Mouse (Mus musculus) CH12.LX (cell line): ENCODE results near the gene Eif2ak3. TPM values are rescaled to one million over a fixed set of nuclear protein-coding genes. Genes with fewer than 3 reads are reported as not detected.

Experiments
- DNase-seq: peaks from one replicate; pipeline ENCODE4 v3.0.0-alpha.2; 2013; ENCODE audit errors: extremely low read depth
- H3K27ac ChIP-seq: 2 replicates; pipeline ENCODE4 v1.5.1; 2012; ENCODE audit warnings: low read depth, mild to moderate bottlenecking, control low read depth, moderate library complexity; ENCODE audit not compliant: insufficient read depth
- H3K27me3 ChIP-seq: replicated peaks from 2 replicates; pipeline ENCODE3; 2012; ENCODE audit warnings: inconsistent platforms
- H3K36me3 ChIP-seq, 2 experiments: replicated peaks in 1 of 2; 2 replicates each; pipeline versions ENCODE3 to v1.6.1; 2012; ENCODE audit warnings: inconsistent platforms in 1 of 2, low read length in 1 of 2, mild to moderate bottlenecking in 1 of 2, mixed read lengths in 1 of 2, moderate library complexity in 1 of 2; ENCODE audit not compliant: control insufficient read depth in 1 of 2, insufficient read depth in 1 of 2
- H3K4me1 ChIP-seq, 2 experiments: 2 replicates each; pipeline ENCODE4 v1.6.1; 2012; ENCODE audit warnings: inconsistent platforms in 1 of 2, moderate library complexity in 1 of 2; ENCODE audit not compliant: insufficient read depth in 2 of 2, control insufficient read depth in 1 of 2
- H3K4me2 ChIP-seq: 2 replicates; pipeline ENCODE4 v1.6.1; 2012; ENCODE audit warnings: low read depth, mild to moderate bottlenecking, control low read depth; ENCODE audit not compliant: poor library complexity, insufficient read depth, severe bottlenecking
- H3K4me3 ChIP-seq, 3 experiments: fragments of 150-350 bp in 1 of 3; sonication (generic) in 1 of 3; replicated peaks in 1 of 3; 2 replicates each; pipeline versions ENCODE3 to v1.5.1; 2011 to 2012; ENCODE audit warnings: low read depth in 2 of 3, low read length in 2 of 3, mild to moderate bottlenecking in 2 of 3, moderate library complexity in 2 of 3, control low read depth in 1 of 3, improper control_type of control experiment in 1 of 3, inconsistent platforms in 1 of 3, mixed read lengths in 1 of 3; ENCODE audit not compliant: poor library complexity in 1 of 3
- H3K79me2 ChIP-seq: replicated peaks from 2 replicates; pipeline ENCODE4 v1.6.1; 2012; ENCODE audit warnings: mild to moderate bottlenecking, moderate library complexity; ENCODE audit not compliant: control insufficient read depth, poor library complexity, insufficient read depth, severe bottlenecking; ENCODE audit errors: extremely low read depth
- H3K9ac ChIP-seq: 2 replicates; pipeline ENCODE4 v1.6.1; 2012; ENCODE audit warnings: low read depth, mild to moderate bottlenecking, control low read depth, moderate library complexity; ENCODE audit not compliant: insufficient read depth
- H3K9me3 ChIP-seq: replicated peaks from 2 replicates; pipeline ENCODE3; 2012; ENCODE audit warnings: low read length, inconsistent platforms, mixed read lengths
- BHLHE40 ChIP-seq: IDR thresholded peaks from 2 replicates; pipeline ENCODE4 v1.6.1; 2011; ENCODE audit warnings: mild to moderate bottlenecking, low read depth, low read length, improper control_type of control experiment
- CHD1 ChIP-seq: IDR thresholded peaks from 2 replicates; pipeline ENCODE4 v1.6.1; 2012; ENCODE audit warnings: low read depth, low read length, improper control_type of control experiment, inconsistent platforms
- CHD2 ChIP-seq: IDR thresholded peaks from 2 replicates; pipeline ENCODE4 v1.6.1; 2011; ENCODE audit warnings: low read length, improper control_type of control experiment
- CTCF ChIP-seq, 2 experiments: IDR thresholded peaks in 1 of 2; conservative IDR thresholded peaks in 1 of 2; 2 replicates each; pipeline ENCODE4 v1.5.1; 2011 to 2012; ENCODE audit warnings: low read depth in 2 of 2, low read length in 2 of 2, improper control_type of control experiment in 1 of 2, inconsistent platforms in 1 of 2, mild to moderate bottlenecking in 1 of 2, moderate library complexity in 1 of 2
- E2F4 ChIP-seq: IDR thresholded peaks from 2 replicates; pipeline ENCODE4 v1.6.1; 2011; ENCODE audit warnings: low read depth, low read length, improper control_type of control experiment; ENCODE audit not compliant: insufficient replicate concordance
- ELF1 ChIP-seq: IDR thresholded peaks from 2 replicates; pipeline ENCODE4 v1.6.1; 2014; ENCODE audit warnings: low read depth, mild to moderate bottlenecking, inconsistent platforms, low read length, improper control_type of control experiment
- EP300 ChIP-seq: IDR thresholded peaks from 2 replicates; pipeline ENCODE4 v1.6.1; 2011; ENCODE audit warnings: low read length, improper control_type of control experiment
- ETS1 ChIP-seq: conservative IDR thresholded peaks from 2 replicates; pipeline ENCODE4 v1.6.1; 2012; ENCODE audit warnings: low read depth, mild to moderate bottlenecking, inconsistent platforms, low read length, improper control_type of control experiment, moderate library complexity
- HCFC1 ChIP-seq: IDR thresholded peaks from 2 replicates; pipeline ENCODE4 v1.6.1; 2012; ENCODE audit warnings: low read depth, mild to moderate bottlenecking, inconsistent platforms, low read length, improper control_type of control experiment
- IRF4 ChIP-seq: IDR thresholded peaks from 2 replicates; pipeline ENCODE4 v1.6.1; 2014; ENCODE audit warnings: low read depth, mild to moderate bottlenecking, inconsistent platforms, low read length, improper control_type of control experiment
- MAFK ChIP-seq: IDR thresholded peaks from 2 replicates; pipeline ENCODE4 v1.6.1; 2011; ENCODE audit warnings: low read length, improper control_type of control experiment; ENCODE audit not compliant: insufficient replicate concordance
- MAX ChIP-seq: IDR thresholded peaks from 2 replicates; pipeline ENCODE4 v1.6.1; 2011; ENCODE audit warnings: low read length, improper control_type of control experiment
- MAZ ChIP-seq: IDR thresholded peaks from 2 replicates; pipeline ENCODE4 v1.6.1; 2012; ENCODE audit warnings: low read depth, mild to moderate bottlenecking, inconsistent platforms, low read length, improper control_type of control experiment, moderate library complexity
- MEF2A ChIP-seq: IDR thresholded peaks from 2 replicates; pipeline ENCODE4 v1.6.1; 2014; ENCODE audit warnings: low read depth, mild to moderate bottlenecking, inconsistent platforms, low read length, improper control_type of control experiment, borderline replicate concordance
- MXI1 ChIP-seq: IDR thresholded peaks from 2 replicates; pipeline ENCODE4 v1.6.1; 2011; ENCODE audit warnings: mild to moderate bottlenecking, low read depth, low read length, improper control_type of control experiment
- MYC ChIP-seq: IDR thresholded peaks from 2 replicates; pipeline ENCODE4 v1.6.1; 2011; ENCODE audit warnings: low read depth, mild to moderate bottlenecking, improper control_type of control experiment, low read length
- NRF1 ChIP-seq: IDR thresholded peaks from 2 replicates; pipeline ENCODE4 v1.6.1; 2014; ENCODE audit warnings: low read depth, mild to moderate bottlenecking, inconsistent platforms, low read length, improper control_type of control experiment, moderate library complexity
- PAX5 ChIP-seq: IDR thresholded peaks from 2 replicates; pipeline ENCODE4 v1.6.1; 2012; ENCODE audit warnings: low read length, inconsistent platforms, mixed read lengths
- POLR2A ChIP-seq: IDR thresholded peaks from 2 replicates; pipeline ENCODE4 v1.6.1; 2011; ENCODE audit warnings: low read depth, mild to moderate bottlenecking, improper control_type of control experiment, low read length
- POLR2AphosphoS2 ChIP-seq: IDR thresholded peaks from 2 replicates; pipeline ENCODE4 v1.6.1; 2011; ENCODE audit warnings: low read depth, low read length, improper control_type of control experiment
- RAD21 ChIP-seq: IDR thresholded peaks from 2 replicates; pipeline ENCODE4 v1.6.1; 2011; ENCODE audit warnings: low read depth, mild to moderate bottlenecking, low read length, improper control_type of control experiment, moderate library complexity
- RCOR1 ChIP-seq: conservative IDR thresholded peaks from 2 replicates; pipeline ENCODE4 v1.6.1; 2012; ENCODE audit warnings: low read depth, mild to moderate bottlenecking, inconsistent platforms, low read length, improper control_type of control experiment
- SIN3A ChIP-seq: IDR thresholded peaks from 2 replicates; pipeline ENCODE4 v1.6.1; 2012; ENCODE audit warnings: low read length, improper control_type of control experiment, inconsistent platforms
- SMC3 ChIP-seq: IDR thresholded peaks from 2 replicates; pipeline ENCODE4 v1.6.1; 2011; ENCODE audit warnings: low read depth, low read length, improper control_type of control experiment
- TBP ChIP-seq: conservative IDR thresholded peaks from 2 replicates; pipeline ENCODE4 v1.6.1; 2011; ENCODE audit warnings: low read depth, low read length, improper control_type of control experiment
- UBTF ChIP-seq: IDR thresholded peaks from 2 replicates; pipeline ENCODE4 v1.6.1; 2012; ENCODE audit warnings: low read depth, mild to moderate bottlenecking, inconsistent platforms, low read length, improper control_type of control experiment, moderate library complexity
- USF1 ChIP-seq: IDR thresholded peaks from 2 replicates; pipeline ENCODE4 v1.6.1; 2014; ENCODE audit warnings: low read depth, mild to moderate bottlenecking, inconsistent platforms, low read length, improper control_type of control experiment
- ZC3H11A ChIP-seq: IDR thresholded peaks from 2 replicates; pipeline ENCODE4 v1.6.1; 2012; ENCODE audit warnings: low read depth, mild to moderate bottlenecking, inconsistent platforms, low read length, improper control_type of control experiment
- ZMIZ1 ChIP-seq: IDR thresholded peaks from 2 replicates; pipeline ENCODE4 v1.6.1; 2012; ENCODE audit warnings: low read depth, mild to moderate bottlenecking, inconsistent platforms, low read length, improper control_type of control experiment
- ZNF384 ChIP-seq: IDR thresholded peaks from 2 replicates; pipeline ENCODE4 v1.6.1; 2012; ENCODE audit warnings: low read depth, low read length, improper control_type of control experiment, inconsistent platforms
- dilution Hi-C: fragments of 300-500 bp; cut with MboI; formaldehyde crosslinking; loops from 2 replicates; pipeline ENCODE4 v1.14.3; 2020; ENCODE audit warnings: low sequenced_read_pairs; ENCODE audit not compliant: extremely low pct_unique_long_range_greater_than_20kb, extremely low pct_ligation_motif_present
- in situ Hi-C: fragments of 300-500 bp; cut with MboI; formaldehyde crosslinking; loops from 3 replicates; pipeline ENCODE4 v1.14.3; 2019; ENCODE audit warnings: low sequenced_read_pairs, low pct_ligation_motif_present, low pct_unique_long_range_greater_than_20kb, mixed read lengths
- polyA plus RNA-seq: library from polyadenylated mRNA; unstranded; fragments of >175 nt; gene quantifications from 2 replicates; pipeline ENCODE4 v1.2.1, GENCODE M21; 2012; ENCODE audit warnings: low read depth; ENCODE audit not compliant: insufficient read length
- total RNA-seq, 2 experiments: library from RNA; depleted of rRNA; stranded (reverse); fragments of 300-350 nt in 1 of 2; fragments of >200 nt in 1 of 2; gene quantifications; 2 replicates each; pipeline ENCODE4 v1.2.3; 2012 to 2014

Gene Eif2ak3
- total and polyA plus RNA-seq, 3 experiments, result 21.2 to 38.9 (median 23.1) TPM

- TF ChIP-seq ZC3H11A (no peak), CTCF (conservative IDR thresholded peaks at IDR 0.05 in 1 of 2, IDR thresholded peaks at IDR 0.05 in 1 of 2; ENCODE audit: low read depth in 2 of 2, low read length in 2 of 2) (peak; percentile 60 to 82), SMC3 (peak; percentile 55), CHD1 (no peak), MEF2A (no peak), TBP (no peak), E2F4 (no peak), SIN3A (no peak), RAD21 (peak; percentile 76), MAX (no peak), EP300 (no peak)
- TF ChIP-seq, all 38 proteins: peak for 4
Observed at GRCm38 (mm10) chr6:70804632-70805031, 39.7 kb upstream of the Eif2ak3 start (continued).

- TF ChIP-seq E2F4 (no peak), IRF4 (no peak), ZC3H11A (peak; percentile 18; the same call in 1 of the 2 replicates), ZNF384 (no peak), MXI1 (peak; percentile 26; the same call in 1 of the 2 replicates), SMC3 (peak; percentile 61), USF1 (no peak), ELF1 (no peak), CHD1 (peak; percentile 31; the same call in 1 of the 2 replicates), ETS1 (no peak), MEF2A (no peak), MAFK (no peak), MYC (no peak), BHLHE40 (0 out of 2 replicates have a peak, but pooled peaks have one; percentile 12), POLR2A (no peak), NRF1 (no peak), MAX (0 out of 2 replicates have a peak, but pooled peaks have one; percentile 17), CHD2 (0 out of 2 replicates have a peak, but pooled peaks have one; percentile 52), EP300 (no peak), CTCF (conservative IDR thresholded peaks at IDR 0.05 in 1 of 2, IDR thresholded peaks at IDR 0.05 in 1 of 2; ENCODE audit: low read depth in 2 of 2, low read length in 2 of 2) (peak; percentile 39 to 77; a peak in 3 of 4 replicates), HCFC1 (no peak; the same call in none of the 2 replicates), SIN3A (no peak; the same call in 1 of the 2 replicates), POLR2AphosphoS2 (no peak), RAD21 (peak; percentile 62), MAZ (peak; percentile 50; the same call in 1 of the 2 replicates), ZMIZ1 (no peak), RCOR1 (no peak), PAX5 (no peak), UBTF (no peak)
- Histone ChIP-seq H3K36me3 (no peaks in the 10 kb centered on the region), H3K4me1 (peaks cover 3 to 17% of the 10 kb centered on the region in 2 experiments), H3K4me3 (peak overlapping the region; percentile 17 to 22 (median 19)), H3K4me2 (peak overlapping the region; percentile 88), H3K27ac (no peak overlapping the region), H3K27me3 (peaks cover 3% of the 10 kb centered on the region), H3K9me3 (no peaks in the 10 kb centered on the region), H3K79me2 (no peaks in the 10 kb centered on the region), H3K9ac (peak overlapping the region; percentile 15)
- in situ Hi-C loops (loop anchor here (25.0 kb wide), 1 partner anchor 332 kb away; the partner anchor contains the start of gene Thnsl2), dilution Hi-C loops (no loop called here)
- DNase-seq, result peak; percentile 82
Observed at GRCm38 (mm10) chr6:70805267-70805666, 39.0 kb upstream of the Eif2ak3 start.
